ENCODE assay signal across 13 mouse cellular contexts in genomic region chr7:65382515-65383283, GRCm38 (mm10).
DNase-seq lines count a peak whose midpoint lies in the region; ATAC-seq lines count a peak whose summit lies in the region.
"Had no signal": no experiment of that assay in that cellular context is flagged by ENCODE, and none has a peak within 500 bp of the region (broad histone marks: within the 10 kb centered on the region; RNA-seq: fewer than 3 reads in every experiment).

No protein-coding gene starts in this region.

- 60% methylated on average over 10 of the region's 10 CpGs for WGBS in embryonic facial prominence, embryonic 14.5 days
- WGBS in embryonic facial prominence, embryonic 10.5 days, result 79% methylated on average over 10 of the region's 10 CpGs
- 74% methylated on average over 10 of the region's 10 CpGs for WGBS in kidney, embryonic 15.5 days
- 39% methylated on average over 10 of the region's 10 CpGs for WGBS in heart, embryonic 15.5 days

- no peak overlapping the region for H3K9ac ChIP-seq in embryonic facial prominence, embryonic 14.5 days (ENCODE audit: low read depth, low read length)
- H3K9ac ChIP-seq in kidney, embryonic 15.5 days, result no peak overlapping the region
- no peak overlapping the region for H3K9ac ChIP-seq in heart, embryonic 15.5 days
- H3K9ac ChIP-seq: neural tube, embryonic 15.5 days had no signal

- H3K4me1 ChIP-seq in embryonic facial prominence, embryonic 14.5 days (ENCODE audit: control insufficient read depth, insufficient read depth, low read length), result peaks cover 6% of the 10 kb centered on the region; the same call in 1 of the 2 replicates
- peaks cover 13% of the 10 kb centered on the region for H3K4me1 ChIP-seq in embryonic facial prominence, embryonic 10.5 days
- H3K4me1 ChIP-seq in kidney, embryonic 15.5 days, result peaks cover 19% of the 10 kb centered on the region
- H3K4me1 ChIP-seq in heart, embryonic 15.5 days (replicated peaks), result peaks cover 28% of the 10 kb centered on the region

- DNase-seq in embryonic facial prominence, embryonic 14.5 days (ENCODE audit: low spot score), result peak; percentile 38
- DNase-seq in embryonic facial prominence, embryonic 10.5 days (ENCODE audit: low spot score), result no peak
- DNase-seq in kidney, adult 18-20 months, result no peak
- DNase-seq in 3T3-L1 (ENCODE audit: low read depth, low spot score), result peak; percentile 19
- DNase-seq in c-Kit-positive CD71-positive TER-119-positive erythroid progenitor cells, embryonic 14.5 days (ENCODE audit: low spot score), result no peak
- DNase-seq: adrenal gland, postnatal 10 days; right cerebral cortex, adult 18-20 months; thymus, adult 2 months had no signal

- H3K27ac ChIP-seq in embryonic facial prominence, embryonic 14.5 days (replicated peaks; ENCODE audit: low read depth, low read length), result no peak overlapping the region; the same call in 1 of the 2 replicates
- no peak overlapping the region for H3K27ac ChIP-seq in embryonic facial prominence, embryonic 10.5 days (replicated peaks)
- H3K27ac ChIP-seq in kidney, embryonic 15.5 days, result peak overlapping the region; percentile 64
- H3K27ac ChIP-seq in heart, embryonic 15.5 days, result peak overlapping the region; percentile 72

- H3K9me3 ChIP-seq in embryonic facial prominence, embryonic 14.5 days (ENCODE audit: control insufficient read depth, low read length), result no peaks in the 10 kb centered on the region
- no peaks in the 10 kb centered on the region for H3K9me3 ChIP-seq in embryonic facial prominence, embryonic 10.5 days
- no peaks in the 10 kb centered on the region for H3K9me3 ChIP-seq in kidney, embryonic 15.5 days (replicated peaks)
- no peaks in the 10 kb centered on the region for H3K9me3 ChIP-seq in heart, embryonic 15.5 days (replicated peaks)
- H3K9me3 ChIP-seq: hindbrain, embryonic 10.5 days; neural tube, embryonic 15.5 days had no signal

- no peaks in the 10 kb centered on the region for H3K36me3 ChIP-seq in embryonic facial prominence, embryonic 14.5 days (ENCODE audit: control insufficient read depth, insufficient read depth, low read length)
- no peaks in the 10 kb centered on the region for H3K36me3 ChIP-seq in embryonic facial prominence, embryonic 10.5 days (replicated peaks)
- no peaks in the 10 kb centered on the region for H3K36me3 ChIP-seq in kidney, embryonic 15.5 days
- no peaks in the 10 kb centered on the region for H3K36me3 ChIP-seq in heart, embryonic 15.5 days
- H3K36me3 ChIP-seq: hindbrain, embryonic 10.5 days; neural tube, embryonic 15.5 days had no signal

- H3K4me3 ChIP-seq in embryonic facial prominence, embryonic 14.5 days (ENCODE audit: low read depth, low read length), result no peak overlapping the region
- H3K4me3 ChIP-seq in embryonic facial prominence, embryonic 10.5 days, result no peak overlapping the region
- no peak overlapping the region for H3K4me3 ChIP-seq in kidney, embryonic 15.5 days (replicated peaks)
- H3K4me3 ChIP-seq in heart, embryonic 15.5 days, result no peak overlapping the region
- H3K4me3 ChIP-seq: hindbrain, embryonic 10.5 days; neural tube, embryonic 15.5 days had no signal

- H3K27me3 ChIP-seq in embryonic facial prominence, embryonic 14.5 days (replicated peaks; ENCODE audit: control insufficient read depth, insufficient read depth, low read length), result no peaks in the 10 kb centered on the region
- no peaks in the 10 kb centered on the region for H3K27me3 ChIP-seq in embryonic facial prominence, embryonic 10.5 days (replicated peaks; ENCODE audit: low read depth, poor library complexity, severe bottlenecking)
- H3K27me3 ChIP-seq in kidney, embryonic 15.5 days, result no peaks in the 10 kb centered on the region
- no peaks in the 10 kb centered on the region for H3K27me3 ChIP-seq in heart, embryonic 15.5 days
- H3K27me3 ChIP-seq: neural tube, embryonic 15.5 days had no signal

- ATAC-seq in embryonic facial prominence, embryonic 14.5 days (ENCODE audit: low read depth), result no peak
- no peak for ATAC-seq in kidney, embryonic 15.5 days (replicated peaks; ENCODE audit: low FRiP score)
- 0 out of 2 replicates have a peak, but pooled peaks have one; percentile 47 for ATAC-seq in heart, embryonic 15.5 days (replicated peaks; ENCODE audit: insufficient number of reproducible peaks, insufficient read depth, low FRiP score, low read depth)
- no peak for ATAC-seq in activated CD4-positive, CD25-positive, alpha-beta regulatory T cell, adult 4 months

- no peak overlapping the region for H3K4me2 ChIP-seq in embryonic facial prominence, embryonic 14.5 days (ENCODE audit: low read depth, low read length)
- no peak overlapping the region for H3K4me2 ChIP-seq in kidney, embryonic 15.5 days
- no peak overlapping the region for H3K4me2 ChIP-seq in heart, embryonic 15.5 days
- H3K4me2 ChIP-seq: neural tube, embryonic 15.5 days had no signal

Comparison
In these comparisons a context has a peak if more than half of its experiments do, and no peak if none do; other contexts are left out.
1. DNase-seq: peak in embryonic facial prominence, embryonic 14.5 days (single experiment) and 3T3-L1 (single experiment); none in embryonic facial prominence, embryonic 10.5 days (single experiment), kidney, adult 18-20 months (single experiment) and c-Kit-positive CD71-positive TER-119-positive erythroid progenitor cells, embryonic 14.5 days (single experiment).
2. H3K27ac ChIP-seq: peak in kidney, embryonic 15.5 days (single experiment) and heart, embryonic 15.5 days (single experiment); none in embryonic facial prominence, embryonic 14.5 days (single experiment) and embryonic facial prominence, embryonic 10.5 days (single experiment).